Mouse (Mus musculus) limb, embryonic 11.5 days (tissue): ENCODE measurements around the gene Banp. TPM values are rescaled to one million over a fixed set of nuclear protein-coding genes. Genes with fewer than 3 reads are reported as not detected.
A peak's percentile ranks its signal among the peaks of the same experiment; 100 is the strongest.

Experiments
- ATAC-seq: fragments of 200-750 bp; cut with Nextera tagmentation; 2 replicates; pipeline ENCODE4 v1.8.0; 2017; ENCODE audit warnings: low read depth; ENCODE audit not compliant: insufficient number of reproducible peaks, low FRiP score, low TSS enrichment
- DNase-seq: peaks from one replicate; pipeline ENCODE4 v3.0.0-alpha.2; 2015; ENCODE audit warnings: low spot score
- H3K27ac ChIP-seq: fragments of 300-500 bp; sonication (generic); replicated peaks from 2 replicates; pipeline ENCODE4 v1.5.1; 2014; ENCODE audit warnings: low read depth, mild to moderate bottlenecking, low read length
- H3K27me3 ChIP-seq: fragments of 300-500 bp; sonication (generic); 2 replicates; pipeline ENCODE4 v1.6.1; 2014; ENCODE audit warnings: mild to moderate bottlenecking, low read length, mixed read lengths; ENCODE audit not compliant: control insufficient read depth, insufficient read depth
- H3K36me3 ChIP-seq: fragments of 300-500 bp; sonication (generic); 2 replicates; pipeline ENCODE4 v1.6.1; 2014; ENCODE audit warnings: mild to moderate bottlenecking, low read length, moderate library complexity, mixed read lengths; ENCODE audit not compliant: control insufficient read depth, insufficient read depth
- H3K4me1 ChIP-seq: fragments of 300-500 bp; sonication (generic); 2 replicates; pipeline ENCODE4 v1.6.1; 2014; ENCODE audit warnings: low read length, mixed read lengths; ENCODE audit not compliant: control insufficient read depth, insufficient read depth
- H3K4me2 ChIP-seq: fragments of 300-500 bp; sonication (generic); 2 replicates; pipeline ENCODE4 v1.6.1; 2014; ENCODE audit warnings: low read depth, mild to moderate bottlenecking, moderate library complexity; ENCODE audit not compliant: severe bottlenecking
- H3K4me3 ChIP-seq: fragments of 300-500 bp; sonication (generic); 2 replicates; pipeline ENCODE4 v1.5.1; 2014; ENCODE audit warnings: low read depth, low read length
- H3K9ac ChIP-seq: fragments of 300-500 bp; sonication (generic); 2 replicates; pipeline ENCODE4 v1.6.1; 2014; ENCODE audit warnings: mild to moderate bottlenecking, low read length
- H3K9me3 ChIP-seq: fragments of 300-500 bp; sonication (generic); 2 replicates; pipeline ENCODE4 v1.6.1; 2016; ENCODE audit warnings: low read length; ENCODE audit not compliant: control insufficient read depth
- WGBS: fragments of 180-500 bp; shearing (Covaris S2); extraction: QIAGEN DNeasy Blood & Tissue Kit; methylation state at CpG from one replicate; pipeline ENCODE4 v1.1.7; 2014; 5-methylcytosine and 5-hydroxymethylcytosine counted together
- polyA plus RNA-seq: library from polyadenylated mRNA; unstranded; fragments of >200 nt; fragmentation: Nextera tagmentation; extraction: Ambion mirVana; gene quantifications from 2 replicates; pipeline ENCODE4 v1.2.1, GENCODE M21; 2014

Gene Banp
- polyA plus RNA-seq, 1 experiment from 2014 or later: 58.1 TPM

- Histone ChIP-seq H3K9ac (no peak overlapping the region), H3K4me3 (no peak overlapping the region), H3K27ac (no peak overlapping the region), H3K27me3 (no peaks in the 10 kb centered on the region), H3K4me2 (no peak overlapping the region), H3K4me1 (peaks cover 13% of the 10 kb centered on the region), H3K36me3 (no peaks in the 10 kb centered on the region), H3K9me3 (no peaks in the 10 kb centered on the region)
- WGBS: 43% methylated on average over 10 of the region's 10 CpGs
- no peak for DNase-seq
- no peak for ATAC-seq
Observed at GRCm38 (mm10) chr8:122055321-122055720, 105.8 kb downstream of the Banp start.

GRCm38 (mm10) chr8:122056113-122056512, 106.6 kb downstream of the Banp start:
- Histone ChIP-seq H3K4me1 (peaks cover 15% of the 10 kb centered on the region), H3K4me3 (no peak overlapping the region), H3K36me3 (no peaks in the 10 kb centered on the region), H3K9me3 (no peaks in the 10 kb centered on the region), H3K27me3 (no peaks in the 10 kb centered on the region), H3K27ac (no peak overlapping the region), H3K4me2 (no peak overlapping the region), H3K9ac (no peak overlapping the region)
- no peak for DNase-seq
- WGBS: 32% methylated on average over 1 of the region's 1 CpGs
- no peak for ATAC-seq

- 61% methylated on average over 7 of the region's 7 CpGs for WGBS
- ATAC-seq: no peak
- H3K4me3 ChIP-seq: no peak overlapping the region
Observed at GRCm38 (mm10) chr8:122056882-122057281, 107.3 kb downstream of the Banp start.

GRCm38 (mm10) chr8:122058510-122058909, 109.0 kb downstream of the Banp start:
- no peak for DNase-seq
- no peak overlapping the region for H3K9ac ChIP-seq
- no peaks in the 10 kb centered on the region for H3K9me3 ChIP-seq
- 68% methylated on average over 9 of the region's 9 CpGs for WGBS
- no peak overlapping the region for H3K27ac ChIP-seq
- no peak for ATAC-seq
- H3K4me3 ChIP-seq: no peak overlapping the region
- H3K36me3 ChIP-seq: no peaks in the 10 kb centered on the region
- H3K4me1 ChIP-seq: peaks cover 20% of the 10 kb centered on the region
- H3K27me3 ChIP-seq: no peaks in the 10 kb centered on the region
- no peak overlapping the region for H3K4me2 ChIP-seq

More at GRCm38 (mm10) chr8:122056882-122057281, 107.3 kb downstream of the Banp start:
- H3K4me2 ChIP-seq: no peak overlapping the region
- no peaks in the 10 kb centered on the region for H3K27me3 ChIP-seq
- H3K4me1 ChIP-seq: peaks cover 15% of the 10 kb centered on the region
- H3K9ac ChIP-seq: no peak overlapping the region
- H3K36me3 ChIP-seq: no peaks in the 10 kb centered on the region
- no peaks in the 10 kb centered on the region for H3K9me3 ChIP-seq
- no peak for DNase-seq
- no peak overlapping the region for H3K27ac ChIP-seq

GRCm38 (mm10) chr8:122058951-122059350, 109.4 kb downstream of the Banp start:
- 82% methylated on average over 8 of the region's 8 CpGs for WGBS
- no peak for ATAC-seq
- no peak overlapping the region for H3K4me2 ChIP-seq
- H3K4me3 ChIP-seq: no peak overlapping the region
- H3K27me3 ChIP-seq: no peaks in the 10 kb centered on the region
- H3K36me3 ChIP-seq: no peaks in the 10 kb centered on the region
- no peak overlapping the region for H3K9ac ChIP-seq
- DNase-seq: no peak
- peaks cover 20% of the 10 kb centered on the region for H3K4me1 ChIP-seq
- no peaks in the 10 kb centered on the region for H3K9me3 ChIP-seq
- no peak overlapping the region for H3K27ac ChIP-seq

GRCm38 (mm10) chr8:122062508-122063223, 113.1 kb downstream of the Banp start:
- no peaks in the 10 kb centered on the region for H3K27me3 ChIP-seq
- no peaks in the 10 kb centered on the region for H3K36me3 ChIP-seq
- no peak overlapping the region for H3K4me3 ChIP-seq
- no peaks in the 10 kb centered on the region for H3K9me3 ChIP-seq
- no peak for DNase-seq
- no peak for ATAC-seq
- H3K9ac ChIP-seq: no peak overlapping the region
- peaks cover 9% of the 10 kb centered on the region for H3K4me1 ChIP-seq
- WGBS: 75% methylated on average over 12 of the region's 12 CpGs
- H3K27ac ChIP-seq: no peak overlapping the region
- no peak overlapping the region for H3K4me2 ChIP-seq

- H3K27me3 ChIP-seq: no peaks in the 10 kb centered on the region
- no peak overlapping the region for H3K4me2 ChIP-seq
- H3K9me3 ChIP-seq: no peaks in the 10 kb centered on the region
- peaks cover 9% of the 10 kb centered on the region for H3K4me1 ChIP-seq
- H3K27ac ChIP-seq: no peak overlapping the region
- no peak overlapping the region for H3K4me3 ChIP-seq
- H3K36me3 ChIP-seq: no peaks in the 10 kb centered on the region
- H3K9ac ChIP-seq: no peak overlapping the region
- WGBS: 35% methylated on average over 7 of the region's 7 CpGs
- DNase-seq: peak; percentile 52
- ATAC-seq: no peak
Observed at GRCm38 (mm10) chr8:122064353-122064752, 114.8 kb downstream of the Banp start.

- no peak overlapping the region for H3K4me2 ChIP-seq
- H3K9me3 ChIP-seq: no peaks in the 10 kb centered on the region
- H3K9ac ChIP-seq: no peak overlapping the region
- ATAC-seq (no peak), DNase-seq (no peak)
- H3K4me3 ChIP-seq: no peak overlapping the region
- H3K36me3 ChIP-seq: no peaks in the 10 kb centered on the region
- no peaks in the 10 kb centered on the region for H3K27me3 ChIP-seq
- peaks cover 4% of the 10 kb centered on the region for H3K4me1 ChIP-seq
- 53% methylated on average over 15 of the region's 15 CpGs for WGBS
- no peak overlapping the region for H3K27ac ChIP-seq
Observed at GRCm38 (mm10) chr8:122067783-122068505, 118.4 kb downstream of the Banp start.
